Mouse (Mus musculus): Measurements from ENCODE around the gene Nrf1.

GRCm38 (mm10) chr6:30123391-30123790 is 75.6 kb downstream of the Nrf1 start:
- TF ChIP-seq EP300 (IDR thresholded peaks at IDR 0.05; ENCODE audit: low read depth) (no peak), CTCF (IDR thresholded peaks at IDR 0.05; ENCODE audit: low read depth) (no peak)

Data from liver, embryonic 14.5 days (tissue).